Mouse (Mus musculus): ENCODE data around the gene Ncoa7.
A peak's percentile ranks its signal among the peaks of the same experiment; 100 is the strongest.

Gene Ncoa7

GRCm38 (mm10) chr10:30745238-30745974, 57.7 kb downstream of the Ncoa7 start:
- DNase-seq (ENCODE audit: low spot score in 2 of 2), result no peak

DNA sequence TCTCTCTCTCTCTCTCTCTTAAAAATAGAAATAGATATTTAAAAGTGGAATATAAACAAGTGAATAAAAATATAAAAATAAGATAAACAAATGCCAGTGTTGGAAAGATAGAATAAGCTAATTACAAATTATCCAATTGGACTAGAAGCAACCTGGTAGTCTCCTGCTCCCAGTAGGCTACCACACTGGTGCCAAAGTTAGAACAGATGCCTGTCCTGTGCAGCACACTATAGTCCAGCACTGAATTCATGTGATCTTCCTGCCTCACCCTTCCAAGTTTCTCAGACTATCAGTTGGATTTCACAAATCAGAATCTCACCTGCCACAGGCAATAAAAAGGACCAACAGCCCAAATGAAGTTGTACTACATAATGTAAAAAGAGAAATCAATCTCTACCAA, 59.9 kb downstream of the Ncoa7 start:
- DNase-seq (ENCODE audit: low spot score in 2 of 2), result no peak

DNA sequence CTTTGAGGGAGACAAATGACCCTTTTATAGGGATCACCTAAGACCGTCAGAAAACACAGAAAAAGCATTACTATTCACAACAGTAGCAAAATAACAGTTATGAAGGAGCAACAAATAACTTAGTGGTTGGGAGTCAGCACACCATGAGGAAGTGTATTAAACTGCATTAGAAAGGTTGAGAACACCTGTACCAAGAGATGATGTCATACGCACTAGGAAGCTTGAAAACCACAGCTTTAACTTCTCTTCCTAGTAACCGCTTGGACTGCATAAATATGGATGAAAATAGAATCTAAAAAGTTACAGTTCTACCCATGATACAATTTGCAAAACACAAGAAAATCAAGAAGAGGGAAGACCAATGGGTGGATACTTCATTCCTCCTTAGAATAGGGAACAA, 64.7 kb downstream of the Ncoa7 start:
- no peak for DNase-seq (ENCODE audit: low spot score in 2 of 2)

GRCm38 (mm10) chr10:30737323-30737722, 65.8 kb downstream of the Ncoa7 start:
- no peak for DNase-seq (ENCODE audit: low spot score in 2 of 2)

DNA sequence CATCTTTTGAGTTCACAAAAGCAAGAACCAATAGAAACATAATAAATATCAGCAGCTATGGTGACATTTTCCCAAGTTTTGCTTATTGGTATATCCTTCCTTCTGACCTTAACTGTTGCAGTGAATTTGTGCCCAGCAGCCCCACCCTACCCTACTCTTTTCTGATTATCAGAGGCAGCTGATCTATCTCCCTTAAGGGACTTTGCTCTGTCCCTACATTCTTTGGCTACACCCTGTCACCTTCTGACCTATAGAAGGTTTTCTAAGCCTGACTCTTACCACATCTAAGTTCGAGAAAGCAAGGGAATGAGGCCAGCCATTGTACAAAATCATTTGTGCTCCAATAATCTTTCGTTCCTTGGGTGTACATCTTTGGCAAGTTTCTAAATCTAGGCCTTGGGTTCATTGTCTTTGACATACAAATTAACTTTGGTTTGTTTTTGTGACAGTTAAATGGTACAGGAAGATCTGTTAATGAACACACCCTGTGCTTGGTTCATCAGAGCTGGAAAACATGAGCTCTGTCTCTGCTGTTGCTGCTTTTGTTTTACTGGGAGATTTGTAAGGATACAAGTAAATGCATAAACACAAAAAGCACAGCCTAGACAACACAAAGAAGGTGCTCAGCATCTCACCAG, 69.9 kb downstream of the Ncoa7 start:
- DNase-seq (ENCODE audit: low spot score in 2 of 2), result no peak

DNA sequence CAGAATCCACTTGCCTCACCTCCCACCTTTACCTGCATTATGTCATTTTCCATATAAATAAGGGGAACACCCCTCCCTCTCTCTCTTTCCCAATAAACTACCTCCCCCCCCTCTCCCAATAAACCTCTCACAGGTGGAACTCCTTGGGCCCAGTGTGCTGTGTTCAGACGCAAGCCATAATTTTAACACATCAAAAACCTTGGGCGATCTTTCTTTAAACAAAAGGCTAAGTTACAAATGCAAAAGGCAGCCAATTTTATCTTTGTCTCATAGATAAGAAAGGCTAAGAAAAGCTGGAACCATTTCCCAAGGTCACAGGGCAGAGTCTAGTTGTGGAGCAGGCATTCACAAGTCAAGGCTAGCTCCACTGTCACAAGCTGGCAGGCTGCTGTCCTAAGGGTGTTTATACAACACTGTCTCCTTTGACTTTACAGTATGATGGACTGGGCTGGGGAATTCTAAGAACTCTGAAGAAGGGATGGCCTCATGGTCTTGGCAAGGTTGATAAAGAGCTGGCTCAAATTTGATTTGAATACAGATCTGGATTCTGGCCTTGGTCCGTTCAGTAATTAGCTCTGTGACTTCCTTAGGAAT, 71.7 kb downstream of the Ncoa7 start:
- DNase-seq (ENCODE audit: low spot score in 2 of 2), result no peak

GRCm38 (mm10) chr10:30730791-30731190, 72.3 kb downstream of the Ncoa7 start:
- no peak for DNase-seq (ENCODE audit: low spot score in 2 of 2)

GRCm38 (mm10) chr10:30729157-30730096, 73.7 kb downstream of the Ncoa7 start:
- no peak for DNase-seq (ENCODE audit: low spot score in 2 of 2)

DNA sequence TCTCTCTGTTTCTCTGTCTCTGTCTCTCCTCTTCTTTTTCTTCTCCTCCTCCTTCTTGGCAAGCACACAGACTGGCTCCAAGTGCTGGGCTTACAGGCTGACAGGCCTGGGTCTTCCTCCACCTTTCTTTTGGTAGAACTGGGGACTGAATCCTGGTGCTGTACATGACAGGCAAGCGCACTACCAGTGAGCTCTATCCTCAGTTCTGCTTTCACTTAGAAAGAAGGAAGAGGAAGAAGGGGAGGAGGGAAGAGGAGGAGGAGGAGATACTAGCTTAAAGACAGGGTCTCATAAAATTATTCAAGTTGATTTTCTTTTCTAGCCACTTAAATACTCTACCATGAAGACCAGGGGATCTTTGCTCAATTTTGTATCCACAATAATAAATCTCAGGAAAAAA, 80.1 kb downstream of the Ncoa7 start:
- DNase-seq (ENCODE audit: low spot score in 2 of 2), result no peak

DNA sequence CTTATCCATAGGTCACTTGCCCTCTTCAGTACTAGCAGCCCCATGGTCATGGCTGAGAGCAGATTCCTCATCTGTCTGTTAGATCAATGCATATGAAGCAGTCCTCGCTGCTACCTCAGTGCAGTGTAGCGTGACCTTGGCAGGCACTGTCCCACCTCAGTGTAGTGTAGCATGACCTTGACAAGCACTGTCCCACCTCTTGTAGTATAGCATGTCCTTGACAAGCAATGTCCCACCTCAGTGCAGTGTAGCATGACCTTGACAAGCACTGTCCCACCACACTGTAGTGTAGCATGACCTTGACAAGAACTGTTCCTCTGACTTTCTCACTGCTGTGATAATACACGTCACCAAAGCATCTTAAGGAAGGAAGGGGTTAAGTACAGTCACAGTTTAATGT, 82.6 kb downstream of the Ncoa7 start:
- DNase-seq (ENCODE audit: low spot score in 2 of 2), result no peak

DNA sequence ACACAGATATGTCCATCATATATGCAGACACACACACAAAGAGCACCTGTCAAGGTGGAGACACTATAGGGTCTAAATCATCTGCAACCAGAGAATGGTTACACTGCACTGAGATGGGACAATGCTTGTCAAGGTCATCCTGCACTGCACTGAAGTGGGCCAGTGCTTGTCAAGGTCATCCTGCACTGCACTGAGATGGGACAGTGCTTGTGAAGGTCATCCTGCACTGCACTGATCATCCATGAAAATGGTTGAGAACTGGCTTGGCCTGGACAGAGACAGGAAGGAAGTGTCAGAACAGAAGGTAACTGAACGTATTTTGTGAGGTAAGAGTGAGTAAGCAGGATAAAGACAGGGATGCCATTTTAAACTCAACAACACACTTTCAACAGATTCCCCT, 83.2 kb downstream of the Ncoa7 start:
- no peak for DNase-seq (ENCODE audit: low spot score in 2 of 2)

DNA sequence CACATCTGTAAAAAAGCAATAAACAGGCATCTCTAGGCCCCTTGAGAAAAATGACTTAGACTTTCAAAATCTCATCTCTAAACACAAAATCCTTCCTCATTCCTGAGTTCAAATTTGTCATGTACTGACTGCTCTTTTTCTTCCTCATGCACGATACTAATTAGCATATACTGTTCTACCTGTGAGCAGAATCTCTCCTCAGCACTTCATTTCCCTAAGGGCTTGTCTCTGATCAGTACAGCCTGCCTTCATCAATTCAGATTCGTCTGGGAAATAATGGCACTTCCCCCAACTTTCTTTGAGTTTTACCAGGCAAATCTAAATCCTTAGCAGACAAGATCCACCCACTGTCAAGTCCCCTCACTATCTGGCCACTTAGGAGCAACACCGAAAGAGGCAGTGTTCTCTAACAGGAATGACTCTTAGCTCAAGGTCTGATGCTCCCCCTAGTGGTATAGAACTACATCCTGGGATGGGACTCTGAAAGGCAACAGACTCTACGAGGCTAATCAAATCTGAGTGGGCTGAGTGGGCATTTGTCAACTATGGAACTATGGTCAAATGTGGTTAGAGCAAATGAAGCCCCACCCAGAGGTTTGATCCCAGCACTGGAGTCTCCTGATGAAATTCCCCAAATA, 84.3 kb downstream of the Ncoa7 start:
- DNase-seq (ENCODE audit: low spot score in 2 of 2), result peak in 1 of 2 experiments; percentile 6

- DNase-seq (ENCODE audit: low spot score in 2 of 2), result no peak
Measured at GRCm38 (mm10) chr10:30716171-30716570, 87.0 kb downstream of the Ncoa7 start.

- no peak for DNase-seq (ENCODE audit: low spot score in 2 of 2)
Measured at GRCm38 (mm10) chr10:30712540-30712939, 90.6 kb downstream of the Ncoa7 start.

DNA sequence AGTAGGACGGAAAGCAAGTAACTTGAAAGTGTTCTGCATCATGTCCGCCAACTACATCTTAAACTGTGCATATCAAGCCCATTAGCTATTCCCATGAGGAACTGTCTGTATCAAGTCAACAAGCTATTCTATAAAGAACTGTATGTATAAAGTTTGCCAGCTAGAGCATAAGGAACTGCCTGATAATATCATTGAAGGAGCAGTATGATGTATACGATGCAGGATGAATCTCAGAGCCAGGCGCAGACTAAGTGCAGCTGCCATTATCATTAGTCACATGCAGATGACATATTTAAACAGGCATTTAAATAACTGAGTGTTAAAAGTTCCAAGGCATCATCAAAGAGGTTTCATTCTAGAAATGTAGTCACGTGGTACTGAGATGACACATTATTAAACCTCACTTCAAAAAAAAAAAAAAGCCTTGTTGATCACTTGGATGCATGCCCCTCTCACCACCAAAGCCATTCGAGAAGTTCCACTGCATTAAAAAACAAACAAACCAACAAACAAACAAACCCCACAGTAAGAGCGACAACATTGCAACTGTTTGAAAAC, 93.2 kb downstream of the Ncoa7 start:
- DNase-seq (ENCODE audit: low spot score in 2 of 2), result no peak

DNA sequence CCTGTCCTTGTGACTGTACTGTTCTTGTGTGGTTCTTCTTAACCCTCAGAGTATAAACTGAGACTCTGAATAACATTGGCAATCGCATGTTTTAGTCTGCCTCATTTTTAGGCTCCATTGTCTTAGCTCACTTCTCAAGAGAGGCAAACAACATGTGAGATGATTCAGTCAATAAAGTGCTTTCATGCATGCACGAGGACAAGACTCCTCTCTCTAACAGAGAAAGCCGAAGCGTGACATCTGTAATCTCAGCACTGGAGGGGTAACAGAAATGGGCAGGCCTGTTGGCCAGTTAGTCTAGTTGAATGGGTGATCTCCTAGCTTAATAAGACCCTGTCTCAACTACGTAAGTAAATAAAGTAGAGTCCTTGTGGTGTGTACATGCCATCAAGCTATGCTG, 95.1 kb downstream of the Ncoa7 start:
- DNase-seq (ENCODE audit: low spot score in 2 of 2), result no peak

DNA sequence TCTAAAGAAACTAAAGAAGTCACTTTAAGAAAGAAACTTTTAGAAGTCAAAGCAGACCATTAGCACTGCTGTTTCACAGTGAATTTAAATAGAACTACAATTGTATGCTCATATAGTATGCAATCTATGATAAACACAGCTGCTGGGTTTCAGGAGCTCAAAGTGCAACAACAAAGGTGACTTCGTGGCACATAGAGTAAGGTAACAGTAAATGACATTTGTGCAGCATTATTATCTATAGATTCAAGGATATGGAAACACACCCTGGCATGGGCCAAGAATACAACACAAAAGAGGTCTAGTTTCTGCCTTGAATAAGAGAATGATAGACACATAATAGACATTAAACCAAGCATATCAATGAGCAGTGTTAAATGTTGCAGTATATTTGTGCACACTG, 100.5 kb downstream of the Ncoa7 start:
- no peak for DNase-seq (ENCODE audit: low spot score in 2 of 2)

GRCm38 (mm10) chr10:30686862-30687261, 116.3 kb downstream of the Ncoa7 start:
- no peak for DNase-seq (ENCODE audit: low spot score in 2 of 2)

DNA sequence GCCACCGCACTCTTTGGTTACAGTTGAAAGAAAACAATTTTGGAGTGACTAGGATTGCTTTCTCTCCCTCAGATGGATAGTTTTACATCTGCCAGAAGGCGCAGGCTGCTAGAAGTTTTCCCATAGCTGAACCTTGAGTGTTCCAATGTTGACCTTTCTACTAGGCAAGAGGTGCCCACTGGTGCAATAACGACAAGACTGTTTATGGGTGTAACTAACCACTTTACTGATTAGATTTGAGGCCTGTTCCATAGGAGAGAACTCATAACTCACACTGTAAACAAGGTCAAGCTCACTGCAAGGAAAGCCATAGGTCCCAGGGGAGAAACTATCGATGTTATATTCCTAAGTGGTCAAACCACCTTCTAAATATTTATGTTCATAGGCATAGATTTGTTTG, 119.7 kb downstream of the Ncoa7 start:
- DNase-seq (ENCODE audit: low spot score in 2 of 2), result no peak

GRCm38 (mm10) chr10:30679756-30680155, 123.4 kb downstream of the Ncoa7 start:
- no peak for DNase-seq (ENCODE audit: low spot score in 2 of 2)

DNA sequence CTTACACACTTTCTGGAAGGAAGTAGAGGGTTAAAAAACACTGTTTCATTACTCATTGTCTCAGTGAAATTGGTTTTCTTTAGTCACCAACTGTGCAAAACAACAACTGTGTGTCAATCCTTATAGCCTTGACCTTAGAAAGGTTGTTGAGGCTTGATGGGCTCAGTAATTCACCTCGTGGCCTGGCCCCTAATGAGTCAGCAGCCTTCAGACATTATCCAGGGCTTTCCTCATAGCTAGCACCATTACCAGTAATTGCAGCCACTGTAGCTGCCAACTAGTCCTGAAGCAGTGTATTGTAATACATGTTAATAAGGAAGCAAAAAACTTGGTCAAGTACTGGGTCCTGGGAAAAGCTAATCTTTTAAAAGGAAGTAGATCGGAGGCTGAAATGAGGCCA, 125.1 kb downstream of the Ncoa7 start:
- no peak for DNase-seq (ENCODE audit: low spot score in 2 of 2)

All from cerebellum, postnatal 4 days (tissue).